Mouse (Mus musculus) CD4-positive, CD25-positive, alpha-beta regulatory T cell, adult 2 months (primary cell): ENCODE results near the gene Col19a1.

Source experiments
- DNase-seq: peaks from one replicate; pipeline ENCODE4 v3.0.0-alpha.2; 2012; ENCODE audit warnings: low read depth, low spot score

Col19a1 gene

GRCm38 (mm10) chr1:24461305-24461887 is 125.9 kb downstream of the Col19a1 start:
- DNase-seq = no peak

- no peak for DNase-seq
These were observed 129.3 kb downstream of the Col19a1 start for GRCm38 (mm10) chr1:24458015-24458414.

- no peak for DNase-seq
These were observed 134.6 kb downstream of the Col19a1 start for GRCm38 (mm10) chr1:24452572-24453269.

GRCm38 (mm10) chr1:24452159-24452558 is 135.1 kb downstream of the Col19a1 start:
- no peak for DNase-seq

GRCm38 (mm10) chr1:24437425-24437824 is 149.8 kb downstream of the Col19a1 start:
- DNase-seq = no peak

GRCm38 (mm10) chr1:24428306-24428705 is 159.0 kb downstream of the Col19a1 start:
- no peak for DNase-seq

GRCm38 (mm10) chr1:24378125-24378821 is 209.0 kb downstream of the Col19a1 start:
- DNase-seq = no peak

GRCm38 (mm10) chr1:24374902-24375301 is 212.4 kb downstream of the Col19a1 start:
- DNase-seq = no peak

- no peak for DNase-seq
These were observed 213.6 kb downstream of the Col19a1 start for GRCm38 (mm10) chr1:24373671-24374070.

GRCm38 (mm10) chr1:24372471-24373258 is 214.6 kb downstream of the Col19a1 start:
- DNase-seq = no peak

- DNase-seq = no peak
These were observed 219.4 kb downstream of the Col19a1 start for GRCm38 (mm10) chr1:24367570-24368517.

GRCm38 (mm10) chr1:24364775-24365174 is 222.5 kb downstream of the Col19a1 start:
- DNase-seq = no peak

- no peak for DNase-seq
These were observed 225.2 kb downstream of the Col19a1 start for GRCm38 (mm10) chr1:24361990-24362635.

- no peak for DNase-seq
These were observed 237.6 kb downstream of the Col19a1 start for GRCm38 (mm10) chr1:24349462-24350217.

- DNase-seq = no peak
These were observed 239.6 kb downstream of the Col19a1 start for GRCm38 (mm10) chr1:24347621-24348160.

GRCm38 (mm10) chr1:24337556-24338275 is 249.6 kb downstream of the Col19a1 start:
- DNase-seq = no peak

GRCm38 (mm10) chr1:24336051-24336450 is 251.2 kb downstream of the Col19a1 start:
- DNase-seq = no peak

GRCm38 (mm10) chr1:24316961-24317589 is 270.2 kb downstream of the Col19a1 start:
- DNase-seq = no peak
